Mouse (Mus musculus) cerebellum, adult 18-20 months (tissue): ENCODE measurements around the gene Stag1.

ENCODE experiments used
- DNase-seq, 2 experiments: peaks; one replicate each; pipeline ENCODE4 v3.0.0; 2021

Stag1 gene

DNA sequence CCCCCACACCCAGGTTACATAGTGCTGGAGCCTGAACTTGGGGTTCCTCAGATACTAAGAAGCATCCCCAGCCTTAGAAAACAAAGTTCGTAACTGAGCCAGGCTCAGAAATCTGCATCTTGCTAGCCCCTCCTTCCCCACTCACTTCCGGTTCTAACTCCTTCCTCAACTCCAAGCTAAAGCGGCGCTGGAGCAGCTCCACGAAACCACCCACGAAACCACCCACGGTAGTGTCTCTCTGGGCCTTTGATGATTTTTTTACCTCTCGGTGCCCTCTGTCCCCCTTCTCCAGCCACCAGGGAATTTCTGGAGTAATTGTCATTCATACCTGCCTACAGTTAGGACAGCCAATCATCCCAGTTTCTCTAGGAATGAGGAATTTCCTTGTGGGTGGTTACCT lies at the start of gene Stag1:
TSS of gene Stag1 (plus strand) at position 253 of the 400 bp plus-strand sequence.
- no peak for DNase-seq

DNA sequence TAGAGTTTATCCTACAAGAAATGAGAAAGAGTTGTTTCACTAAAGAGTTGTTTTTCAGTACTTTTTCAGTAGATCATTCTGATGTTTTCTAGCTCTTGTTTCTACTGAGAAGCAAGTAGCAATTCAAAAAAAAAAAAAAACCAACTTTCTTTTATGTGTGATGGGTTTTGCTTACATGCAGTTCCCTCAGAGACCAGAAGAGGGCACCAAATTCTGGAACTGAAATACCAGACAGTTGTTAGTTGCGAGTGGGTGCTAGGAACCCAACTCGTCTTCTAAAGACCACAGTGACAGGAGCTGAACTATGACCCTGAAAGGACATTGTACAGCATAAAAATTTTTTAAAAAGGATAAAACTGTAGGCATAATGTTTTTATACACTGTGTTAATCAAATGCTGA lies 49.3 kb upstream of the Stag1 start:
- DNase-seq: no peak

GRCm38 (mm10) chr9:100555686-100556085 lies 41.9 kb upstream of the Stag1 start:
- DNase-seq: no peak

GRCm38 (mm10) chr9:100558023-100558573 lies 39.5 kb upstream of the Stag1 start:
- DNase-seq: no peak

- DNase-seq: peak; percentile 66 to 79
Measured at GRCm38 (mm10) chr9:100558991-100559390, 38.6 kb upstream of the Stag1 start.

DNA sequence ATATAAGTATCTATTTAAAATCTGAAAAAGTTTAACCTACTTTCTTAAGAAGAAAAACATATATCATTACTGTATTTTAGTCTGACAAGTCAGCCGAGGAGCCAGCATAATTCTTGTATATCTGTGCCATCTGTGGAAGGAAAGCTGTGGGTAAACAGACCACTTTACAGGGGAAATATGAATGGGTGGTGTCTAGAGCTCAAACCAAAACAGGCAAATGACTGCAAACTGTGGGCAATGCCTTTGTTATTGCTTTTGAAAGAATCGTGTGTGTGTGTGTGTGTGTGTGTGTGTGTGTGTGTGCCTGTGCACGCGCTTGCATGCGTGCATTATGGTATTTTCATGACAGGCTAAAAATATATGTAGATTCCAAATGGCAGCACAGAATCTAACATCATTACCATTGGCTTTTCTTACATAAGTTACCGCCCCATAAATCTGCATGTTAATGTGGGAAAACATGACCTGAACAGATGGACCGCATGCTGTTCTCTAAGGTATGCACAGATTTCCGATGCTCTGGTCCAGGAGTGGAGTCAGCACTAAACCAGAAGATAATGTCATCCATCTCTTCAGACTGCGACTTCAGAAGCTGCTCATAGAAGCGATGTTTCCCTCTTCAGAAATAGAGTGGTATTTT lies 37.2 kb upstream of the Stag1 start:
- peak; percentile 67 to 68 for DNase-seq

DNA sequence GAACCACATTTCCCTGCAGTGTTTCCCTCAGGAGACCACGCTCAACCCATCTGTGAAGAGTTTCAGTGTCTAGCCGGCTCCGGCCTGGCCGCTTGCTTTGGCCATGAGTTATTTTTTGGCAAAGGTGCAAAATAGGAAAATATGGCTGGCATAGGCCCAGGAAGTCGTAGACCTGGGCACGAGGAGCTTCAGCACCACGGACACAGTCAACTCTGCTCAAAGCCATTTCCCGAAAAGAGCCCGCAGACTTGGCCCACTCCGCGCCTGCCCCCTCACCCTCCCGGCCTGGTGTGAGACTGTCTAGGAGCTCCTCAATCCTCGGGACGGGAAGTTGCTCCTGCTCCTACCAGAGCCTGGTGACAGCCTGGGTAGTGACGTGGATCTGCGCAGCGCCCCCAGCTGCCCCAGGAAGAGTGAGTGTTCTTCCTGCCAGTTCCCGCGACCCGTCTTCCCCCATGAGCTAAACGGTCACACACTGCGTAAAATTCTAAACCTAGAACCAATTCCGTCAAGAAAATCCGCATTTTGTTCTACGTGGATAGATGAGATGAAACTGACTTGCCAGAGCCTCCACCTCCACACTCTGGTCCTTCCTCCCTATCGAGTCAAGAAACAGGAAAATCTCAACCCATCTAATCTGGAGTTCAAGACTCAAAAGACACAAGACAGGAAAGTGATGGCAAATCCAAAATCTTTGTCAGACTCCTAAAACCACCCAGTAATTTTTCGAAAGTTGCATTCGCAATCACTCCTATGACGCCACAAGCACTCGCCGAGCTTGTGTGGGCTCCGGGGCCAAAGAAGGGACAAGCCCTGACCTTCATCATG lies 27.6 kb upstream of the Stag1 start:
- peak; percentile 85 to 86 for DNase-seq

DNA sequence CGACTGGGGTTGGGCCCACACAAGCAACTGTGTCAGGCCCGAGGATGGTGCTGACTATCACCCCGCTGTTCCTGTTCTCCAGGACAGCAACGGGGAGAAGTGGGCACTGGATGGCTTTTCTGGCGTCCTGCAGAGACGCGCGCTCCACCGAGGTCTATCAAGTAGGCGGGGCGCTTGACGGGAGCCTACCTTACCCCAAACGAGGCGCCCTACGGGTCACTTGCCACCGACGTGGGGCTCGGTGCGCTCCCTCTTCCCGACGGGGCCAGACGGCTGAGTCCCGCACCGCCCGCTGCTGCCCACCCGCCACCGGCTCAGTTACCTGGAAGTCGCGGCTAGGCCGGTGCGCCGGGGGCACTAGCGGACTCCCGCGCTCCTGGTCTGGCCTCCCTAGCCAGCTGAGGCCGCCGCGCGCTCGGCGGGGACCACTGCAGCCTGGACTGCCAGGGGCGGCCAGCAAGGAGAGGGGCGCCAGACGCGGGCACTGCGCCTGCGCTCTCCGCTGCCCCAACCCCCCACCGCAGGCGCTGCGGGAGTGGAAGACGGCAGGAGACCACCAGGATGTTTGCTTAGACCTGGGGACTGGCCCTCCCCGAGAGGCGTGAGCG lies 26.9 kb upstream of the Stag1 start, which contains the start of gene Slc35g2:
TSS of gene Slc35g2 (minus strand) at position 465 of the 608 bp plus-strand sequence.
- DNase-seq: peak; percentile 60 to 75

- no peak for DNase-seq
Measured at GRCm38 (mm10) chr9:100571511-100571910, 26.1 kb upstream of the Stag1 start.

- DNase-seq: no peak
Measured at GRCm38 (mm10) chr9:100573300-100573699, 24.3 kb upstream of the Stag1 start.

GRCm38 (mm10) chr9:100573942-100574341 lies 23.7 kb upstream of the Stag1 start:
- no peak for DNase-seq

- no peak for DNase-seq
Measured at GRCm38 (mm10) chr9:100580196-100580740, 17.3 kb upstream of the Stag1 start.

DNA sequence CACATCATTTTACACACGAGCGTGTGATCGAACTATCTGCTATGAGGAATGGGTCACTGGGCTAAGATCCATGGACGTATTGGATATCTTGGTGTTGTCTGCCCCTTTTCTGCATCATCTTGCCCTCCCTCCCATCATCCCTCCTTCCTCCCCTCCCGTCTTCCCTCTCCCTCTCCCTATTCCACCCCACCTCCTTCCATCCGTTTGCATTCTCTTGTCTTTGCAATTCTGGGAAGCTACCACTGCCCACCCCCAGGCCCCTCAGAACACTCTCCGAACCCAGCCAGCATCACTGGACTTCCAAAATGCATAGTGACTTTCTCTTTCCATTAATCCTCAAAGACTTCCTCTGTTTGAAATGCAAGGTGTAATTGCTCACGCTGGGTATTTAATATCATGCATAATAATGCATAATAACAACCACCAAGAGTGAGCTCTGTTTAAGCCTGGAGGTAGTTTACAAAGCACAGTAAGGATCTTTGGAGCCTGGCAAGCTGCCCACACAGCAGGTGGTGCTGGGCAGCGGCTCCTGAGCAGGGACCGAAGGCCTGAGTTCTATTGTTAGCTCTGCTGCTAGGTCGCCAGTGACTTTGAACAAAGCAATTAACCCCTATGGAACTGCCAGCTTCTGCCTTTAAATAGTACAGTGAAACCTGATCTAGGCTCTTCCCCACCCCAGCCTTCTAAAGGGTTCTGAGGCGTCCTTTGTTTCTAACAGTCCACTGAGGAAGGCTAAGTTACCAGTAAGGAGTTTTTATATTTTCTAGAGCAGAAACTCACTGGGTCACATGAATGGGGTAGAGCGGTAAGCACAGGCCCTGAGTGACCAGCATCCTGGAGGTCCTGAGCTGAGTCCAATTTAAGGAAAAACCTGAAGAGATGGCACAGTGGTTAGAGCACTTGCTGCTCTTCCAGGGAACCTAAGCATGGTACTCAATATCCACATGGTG lies 15.8 kb upstream of the Stag1 start:
- DNase-seq: peak; percentile 71 to 79

DNA sequence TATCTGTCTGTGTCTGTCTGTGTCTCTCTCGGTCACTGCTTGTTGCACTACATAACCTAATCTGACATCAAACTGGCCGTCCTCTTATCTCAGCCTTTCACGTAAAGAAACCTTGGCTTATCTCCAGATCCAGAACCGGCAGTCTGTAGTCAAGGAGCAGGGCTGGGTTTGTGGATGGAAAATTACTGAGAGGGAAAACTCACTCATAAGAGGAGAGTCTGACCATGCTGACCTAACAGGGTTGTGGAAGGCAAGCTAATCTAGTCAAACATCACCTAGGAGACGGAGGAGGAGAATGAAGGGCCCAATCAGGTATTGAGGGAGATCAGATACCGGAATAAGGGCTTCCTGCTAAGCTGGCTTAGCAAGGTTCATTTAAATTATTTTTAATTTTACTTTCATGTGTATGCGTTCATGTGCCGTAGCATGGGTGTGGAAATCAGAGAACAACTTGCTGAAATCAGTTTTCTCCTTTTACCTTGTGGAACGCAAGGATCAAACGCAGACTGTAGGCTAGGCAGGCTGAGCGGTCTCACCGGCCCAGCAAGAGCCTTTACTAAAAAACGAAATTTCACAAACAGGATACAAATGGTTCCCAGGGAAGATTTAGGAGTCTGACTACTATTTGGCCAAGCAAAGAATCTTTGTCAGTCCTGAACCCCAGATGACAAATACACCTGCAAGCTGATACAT lies 14.6 kb upstream of the Stag1 start:
- DNase-seq: peak; percentile 41 to 54

DNA sequence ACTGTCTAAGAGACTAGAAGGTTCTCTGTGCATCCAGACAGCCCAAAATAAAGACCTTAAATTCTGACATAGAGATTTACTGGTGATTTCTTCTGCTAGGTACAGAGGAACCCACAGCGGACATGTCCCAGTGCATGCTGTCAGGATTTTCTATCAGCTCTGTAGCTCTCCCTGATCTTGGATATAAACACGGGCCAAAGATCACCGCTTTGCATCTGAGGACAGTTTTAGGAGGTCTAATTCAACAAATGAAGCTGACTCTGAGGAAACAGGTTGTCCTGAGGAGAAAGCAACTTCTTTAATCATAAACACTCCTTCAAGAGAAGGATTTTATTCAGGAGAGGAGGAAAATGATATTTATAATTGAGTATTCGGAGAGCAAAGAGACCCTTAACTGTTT lies 13.6 kb upstream of the Stag1 start:
- DNase-seq: no peak

- no peak for DNase-seq
Measured at GRCm38 (mm10) chr9:100590462-100590861, 7.1 kb upstream of the Stag1 start.

- no peak for DNase-seq
Measured at GRCm38 (mm10) chr9:100596317-100596716, 1.3 kb upstream of the Stag1 start.

- DNase-seq: peak in 1 of 2 experiments; percentile 46
Measured at GRCm38 (mm10) chr9:100599761-100600328, 2.2 kb downstream of the Stag1 start.

GRCm38 (mm10) chr9:100602130-100602529 lies 4.5 kb downstream of the Stag1 start:
- DNase-seq: no peak

- no peak for DNase-seq
Measured at GRCm38 (mm10) chr9:100603156-100603555, 5.6 kb downstream of the Stag1 start.

DNA sequence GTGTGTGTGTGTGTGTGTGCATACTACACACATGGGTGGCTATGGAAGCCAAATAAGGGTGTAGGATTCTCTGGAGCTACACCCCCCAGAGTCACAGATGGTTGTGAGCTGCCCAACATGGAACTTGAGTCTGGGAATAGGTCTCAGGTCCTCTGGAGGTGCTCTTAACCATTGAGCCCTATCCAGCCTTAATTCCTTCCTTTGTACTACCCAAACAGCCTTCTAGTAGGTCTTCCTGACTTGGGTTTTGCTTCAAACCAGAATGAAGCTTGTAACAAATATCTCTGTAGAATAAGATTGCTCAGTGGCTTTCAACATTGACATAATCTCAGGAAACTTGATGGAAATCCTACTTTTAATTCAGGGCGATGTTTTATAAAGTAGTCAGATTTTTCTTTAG lies 7.9 kb downstream of the Stag1 start:
- DNase-seq: no peak
